Mouse (Mus musculus) natural killer cell, adult 2 months (primary cell): ENCODE measurements around the gene 1700003E16Rik.

Experiments
- DNase-seq, 2 experiments: peaks; one replicate each; pipeline ENCODE4 v3.0.0; 2022; ENCODE audit warnings: low spot score in 2 of 2

Gene 1700003E16Rik

DNA sequence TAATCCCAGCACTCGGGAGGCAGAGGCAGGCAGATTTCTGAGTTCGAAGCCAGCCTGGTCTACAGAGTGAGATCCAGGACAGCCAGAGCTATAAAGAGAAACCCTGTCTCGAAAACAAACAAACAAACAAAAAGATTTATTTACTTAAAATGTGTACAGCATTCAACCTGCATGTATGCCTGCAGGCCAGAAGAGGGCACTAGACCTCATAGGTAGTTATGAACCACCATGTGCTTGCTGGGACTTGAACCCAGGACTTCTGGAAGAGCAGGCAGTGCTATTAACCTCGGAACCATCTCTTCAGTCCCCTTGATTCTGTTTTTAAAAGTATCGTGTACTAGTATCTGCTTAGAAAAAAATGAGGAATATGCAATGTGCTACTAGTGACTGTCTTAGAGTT is 28.8 kb upstream of the 1700003E16Rik start:
- no peak for DNase-seq

DNA sequence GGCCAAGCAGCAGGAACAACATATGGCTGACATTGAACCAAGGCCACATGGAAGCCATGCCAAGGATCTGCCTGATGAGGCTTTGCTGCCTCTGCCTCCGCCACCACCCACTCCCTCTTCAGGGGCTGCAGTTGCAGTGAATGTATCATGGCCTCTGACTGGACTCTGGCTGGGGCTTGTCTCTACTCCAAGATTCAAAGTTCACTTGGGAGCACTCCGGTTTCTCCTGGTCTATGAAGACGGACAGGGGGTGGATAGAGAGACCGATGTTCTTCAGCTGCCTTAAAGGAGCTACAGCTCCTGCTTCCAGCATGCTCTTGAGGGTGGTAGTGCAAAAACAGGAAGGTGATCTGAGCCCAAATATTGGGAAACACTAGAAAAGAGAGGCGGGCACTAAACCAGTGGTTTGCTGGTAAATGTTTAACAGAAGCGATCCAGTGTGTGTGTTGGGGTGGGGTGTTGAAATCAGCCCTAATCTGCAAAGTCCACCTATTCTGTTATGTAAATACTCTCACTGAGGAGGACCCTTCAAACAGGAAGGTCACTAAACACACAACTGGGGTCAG is 24.7 kb upstream of the 1700003E16Rik start:
- no peak for DNase-seq

DNA sequence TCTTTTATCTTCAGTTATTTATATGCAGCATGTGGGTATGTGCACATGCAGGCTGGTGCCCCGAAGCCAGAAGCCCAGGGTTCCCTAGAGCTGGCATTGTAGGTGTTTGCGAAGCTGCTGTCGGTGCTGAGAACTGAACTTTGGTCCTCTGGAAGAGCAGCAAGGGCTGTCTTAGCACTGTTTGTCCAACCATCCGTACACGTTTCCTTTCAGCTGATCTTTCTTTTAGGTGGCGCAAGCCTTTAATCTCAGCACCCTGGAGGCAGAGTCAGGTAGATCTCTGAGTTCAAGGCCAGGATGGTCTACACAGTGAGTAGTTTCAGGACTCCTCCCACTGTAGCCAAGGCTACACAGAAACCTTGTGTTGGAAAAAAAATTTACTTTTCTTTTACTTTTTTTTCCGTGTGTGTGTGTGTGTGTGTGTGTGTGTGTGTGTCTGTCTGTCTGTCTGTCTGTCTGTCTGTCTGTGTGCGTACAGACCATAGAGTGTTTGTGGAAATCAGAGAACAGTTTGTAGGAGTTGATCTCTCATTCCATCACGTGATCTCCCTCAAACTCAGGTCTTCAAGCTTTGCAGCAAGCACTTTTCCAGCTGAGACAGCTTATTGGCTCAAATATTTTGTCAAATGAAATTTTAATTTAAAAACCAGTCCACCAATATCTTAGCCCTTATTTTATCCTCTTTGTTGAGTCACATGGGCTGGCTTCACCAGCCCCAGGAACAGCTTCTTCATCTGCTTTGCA is 23.9 kb upstream of the 1700003E16Rik start:
- DNase-seq: no peak

DNA sequence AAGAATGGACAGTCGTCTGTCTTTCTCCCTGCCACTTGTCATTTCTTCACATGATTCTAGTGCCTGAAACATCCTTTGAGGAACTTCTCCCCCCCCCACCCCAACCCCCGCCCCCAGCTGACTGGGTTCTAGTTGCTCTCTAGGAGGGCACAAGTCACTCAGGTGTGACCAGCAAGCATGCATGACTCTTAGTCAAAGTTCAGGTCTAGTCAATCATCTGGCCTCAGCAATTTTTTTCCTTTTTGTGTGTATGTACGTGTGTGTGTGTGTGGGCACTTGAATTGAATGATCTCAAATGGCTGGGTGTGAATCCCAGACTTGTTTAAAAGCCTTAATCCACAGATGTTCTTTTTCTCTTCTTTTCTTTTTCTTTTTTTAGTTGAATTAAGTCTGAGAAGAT is 22.0 kb upstream of the 1700003E16Rik start:
- DNase-seq: no peak

DNA sequence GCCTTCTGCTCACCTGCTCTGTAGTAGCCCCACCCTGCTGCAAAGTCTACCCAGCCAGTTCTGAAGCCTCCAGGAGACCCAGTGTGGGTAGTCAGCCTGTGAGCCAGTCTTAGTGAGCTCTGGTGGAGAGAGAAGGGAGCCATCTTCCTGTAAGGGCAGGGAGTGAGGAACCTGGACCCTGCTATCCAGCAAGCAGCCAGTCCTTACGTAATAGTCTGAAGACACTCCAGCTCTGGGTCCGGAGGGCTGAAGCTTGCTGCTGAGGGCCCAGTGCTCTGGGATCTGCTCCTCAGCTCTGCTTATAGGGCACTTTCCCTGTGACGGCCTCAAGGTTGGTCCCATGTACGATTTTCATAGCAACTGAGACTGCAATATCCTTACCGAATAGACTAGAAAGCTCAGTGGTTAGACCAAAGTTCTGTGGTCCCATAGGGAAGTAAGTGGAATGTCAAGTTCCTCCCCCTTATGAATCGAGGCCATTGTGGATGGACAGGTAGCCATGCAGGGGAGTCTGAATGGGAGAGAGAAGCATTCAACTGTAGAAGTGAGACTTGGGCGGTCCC is 21.2 kb upstream of the 1700003E16Rik start, which contains the start of gene Rtkn:
Rtkn (plus strand) TSS at position 513 of the 563 bp plus-strand sequence.
- DNase-seq: no peak

DNA sequence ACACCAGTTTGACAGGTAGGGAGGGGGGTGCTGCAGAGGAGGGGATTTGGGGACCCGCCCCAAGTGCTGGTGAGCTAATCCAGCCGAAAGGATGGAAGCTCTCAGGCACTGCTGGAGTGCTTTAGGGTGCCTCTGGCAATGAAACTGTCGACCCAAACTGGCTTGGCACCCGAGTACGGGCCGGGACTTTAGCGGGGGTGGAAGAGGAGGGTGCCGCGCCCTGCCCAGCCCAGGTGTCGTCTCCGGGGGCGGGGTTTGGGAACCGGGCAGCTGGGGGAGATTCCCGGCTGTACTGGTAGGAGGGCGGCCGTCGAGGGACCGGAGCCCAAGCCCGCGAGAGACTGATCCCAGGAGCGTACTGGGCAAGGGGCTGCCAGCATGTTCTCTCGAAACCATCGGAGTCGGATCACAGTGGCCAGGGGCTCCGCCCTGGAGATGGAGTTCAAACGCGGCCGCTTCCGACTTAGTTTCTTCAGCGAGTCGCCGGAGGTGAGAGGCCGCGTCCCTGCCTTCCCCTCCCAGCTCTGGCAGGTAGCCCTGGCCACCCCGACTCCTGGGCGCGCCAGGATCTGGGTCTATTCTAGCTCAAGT is 20.5 kb upstream of the 1700003E16Rik start:
- no peak for DNase-seq

DNA sequence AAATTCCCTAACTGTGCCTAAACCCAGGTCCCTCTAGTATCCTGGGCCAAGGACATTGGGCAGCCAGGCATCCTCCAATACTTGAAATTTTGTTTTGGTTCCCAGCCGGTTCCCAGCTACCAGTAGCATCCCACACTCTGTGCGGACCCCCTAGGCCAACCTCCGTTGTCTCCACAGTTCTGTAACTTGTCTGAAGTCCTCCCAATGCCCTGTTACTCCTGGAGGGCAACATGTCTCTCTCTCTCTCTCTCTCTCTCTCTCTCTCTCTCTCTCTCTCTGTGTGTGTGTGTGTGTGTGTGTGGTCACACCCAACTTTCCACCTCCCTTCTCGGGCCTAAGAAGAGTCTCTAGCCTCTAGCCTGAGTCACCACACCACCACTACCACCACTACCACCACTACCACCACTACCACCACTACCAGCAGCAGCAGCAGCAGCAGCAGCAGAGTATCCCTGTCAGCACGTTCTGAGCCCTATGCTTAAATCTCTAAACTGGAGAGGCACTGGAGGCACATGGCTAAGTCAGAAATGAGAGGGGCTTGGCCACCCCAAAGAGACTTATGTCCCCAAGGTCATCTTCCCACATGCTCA is 19.8 kb upstream of the 1700003E16Rik start:
- no peak for DNase-seq

DNA sequence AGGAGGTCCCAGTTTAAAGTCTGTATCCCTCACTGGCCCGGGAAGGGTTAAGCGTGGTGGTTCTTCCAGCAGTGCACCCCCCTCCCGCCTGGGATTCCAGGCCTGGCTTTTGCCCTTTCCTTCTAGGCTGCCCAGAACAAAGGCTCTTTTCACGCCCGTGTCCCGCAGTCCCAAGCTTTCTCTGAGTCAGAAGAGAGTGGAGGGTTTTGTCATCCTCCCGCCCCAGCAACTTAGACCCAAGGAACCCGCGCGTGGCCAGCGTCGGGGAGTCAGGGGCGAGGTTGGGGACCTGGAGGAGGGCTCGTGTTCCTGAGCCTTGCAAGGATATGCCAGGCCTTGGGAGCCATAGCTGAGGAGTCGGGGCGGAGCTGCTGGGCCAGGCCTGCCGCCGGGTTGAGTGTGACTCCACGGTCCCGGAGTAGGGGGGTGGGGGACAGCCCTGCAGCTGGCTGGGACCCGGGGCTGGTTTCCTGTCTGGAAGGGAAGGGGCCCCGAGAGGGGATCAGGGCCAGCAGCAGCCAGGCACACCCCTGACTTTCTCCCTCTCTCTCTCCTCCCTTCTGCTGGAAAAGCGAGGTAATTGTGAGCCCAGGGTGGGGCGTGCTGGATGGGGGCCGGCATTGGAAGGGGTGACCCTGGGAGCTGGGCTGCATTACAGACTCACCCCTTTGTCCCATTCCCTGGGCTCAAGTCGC is 19.2 kb upstream of the 1700003E16Rik start:
- DNase-seq: no peak

DNA sequence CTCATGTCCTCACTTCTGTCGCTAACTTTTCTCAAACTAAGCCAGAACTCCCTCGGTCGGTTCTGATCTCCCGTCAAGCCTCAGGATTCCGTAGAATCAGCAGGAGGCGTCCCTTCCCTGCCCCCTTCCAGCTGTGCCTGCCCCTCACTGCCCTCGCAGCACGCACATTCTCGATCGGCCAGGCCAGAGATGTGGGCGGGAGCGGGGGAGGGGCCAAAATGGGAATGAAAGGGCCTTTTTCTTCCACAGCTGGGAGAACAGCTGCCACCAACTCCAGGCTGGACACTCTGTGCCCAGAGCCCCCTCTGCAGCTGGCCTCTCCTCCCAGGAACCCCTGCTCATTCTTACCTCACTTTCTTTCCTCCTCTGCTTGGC is 18.6 kb upstream of the 1700003E16Rik start:
- DNase-seq: no peak

DNA sequence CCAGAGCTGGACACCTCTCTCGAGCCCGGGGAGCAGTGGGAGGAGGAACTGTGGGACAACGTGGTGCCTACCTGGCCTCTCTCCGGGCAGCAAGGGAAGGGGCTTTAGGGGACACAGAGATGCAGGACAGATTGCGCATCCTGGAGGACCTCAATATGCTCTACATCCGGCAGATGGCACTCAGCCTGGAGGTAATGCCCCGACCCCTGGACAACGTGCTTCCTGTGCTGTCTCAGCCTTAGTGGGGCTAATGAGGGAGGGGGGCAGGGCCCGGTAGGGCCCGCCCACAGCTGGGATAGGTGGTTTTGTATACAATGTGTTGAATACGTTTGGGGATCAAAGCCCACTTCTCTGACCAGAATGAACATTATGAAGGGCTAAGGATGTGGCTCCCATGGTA is 18.1 kb upstream of the 1700003E16Rik start:
- no peak for DNase-seq

DNA sequence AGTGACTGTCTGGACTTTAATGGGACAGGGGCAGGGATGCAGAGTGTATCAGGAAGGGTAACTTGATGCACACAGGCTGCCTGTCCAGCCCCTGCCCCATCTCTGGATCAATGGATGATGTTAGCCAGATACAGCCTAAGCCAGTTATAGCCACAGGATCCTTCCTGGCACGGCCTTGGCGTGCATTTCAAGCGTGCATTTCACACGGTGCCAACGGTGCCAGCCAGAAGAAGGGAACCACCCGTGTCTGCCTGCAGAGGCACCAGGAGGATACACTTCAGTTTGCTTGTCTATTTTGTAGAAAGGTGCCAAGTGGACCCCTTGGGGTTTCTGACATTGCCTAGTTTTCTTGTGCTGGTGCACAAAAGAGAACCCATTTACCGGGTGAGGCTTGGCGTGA is 16.2 kb upstream of the 1700003E16Rik start:
- DNase-seq: no peak

DNA sequence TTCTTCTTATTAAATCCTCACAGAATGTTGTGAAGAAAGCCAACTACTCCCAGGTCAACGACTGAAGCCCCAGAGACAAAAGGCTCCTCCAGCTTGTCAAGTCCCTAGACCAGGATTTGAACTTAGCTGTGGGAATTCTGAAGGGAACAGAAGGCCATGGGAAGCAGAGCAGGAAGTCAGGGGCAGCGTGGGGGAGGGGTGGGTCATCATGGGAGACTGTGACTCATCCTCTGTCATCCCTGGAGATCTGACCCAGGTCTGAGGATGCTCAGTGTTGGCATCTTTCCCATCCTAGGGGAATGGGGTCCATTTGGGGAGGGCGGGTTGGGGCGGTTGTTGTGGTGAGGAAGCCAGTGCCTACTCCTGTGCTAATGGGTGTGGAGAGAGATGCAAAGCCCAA is 14.6 kb upstream of the 1700003E16Rik start:
- no peak for DNase-seq

DNA sequence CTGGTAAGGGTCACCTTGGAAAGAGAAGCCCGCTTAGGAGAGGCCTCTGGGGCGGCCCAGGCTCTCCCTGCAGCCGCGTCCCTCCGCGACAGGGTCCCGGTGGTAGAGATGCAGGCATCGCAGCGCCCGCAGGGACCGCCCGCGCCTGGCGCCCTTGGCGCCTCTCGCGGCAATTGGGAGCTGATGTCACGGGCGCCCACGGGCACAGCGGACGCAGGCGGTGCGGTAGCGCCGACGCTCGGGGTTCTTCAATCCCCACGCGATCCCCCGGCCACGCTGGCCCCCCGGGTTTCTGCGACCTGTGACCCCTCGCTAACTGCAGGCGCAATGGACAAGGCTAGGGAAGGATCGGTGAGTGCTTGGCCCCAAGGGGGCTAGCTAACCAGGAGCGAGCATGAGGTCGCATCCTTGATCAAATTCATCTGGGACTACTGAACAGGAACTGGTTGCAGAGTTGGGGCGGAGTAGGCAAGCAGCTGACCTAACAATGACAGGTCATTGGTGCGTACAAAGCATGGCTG is 13.9 kb upstream of the 1700003E16Rik start:
- DNase-seq: no peak

DNA sequence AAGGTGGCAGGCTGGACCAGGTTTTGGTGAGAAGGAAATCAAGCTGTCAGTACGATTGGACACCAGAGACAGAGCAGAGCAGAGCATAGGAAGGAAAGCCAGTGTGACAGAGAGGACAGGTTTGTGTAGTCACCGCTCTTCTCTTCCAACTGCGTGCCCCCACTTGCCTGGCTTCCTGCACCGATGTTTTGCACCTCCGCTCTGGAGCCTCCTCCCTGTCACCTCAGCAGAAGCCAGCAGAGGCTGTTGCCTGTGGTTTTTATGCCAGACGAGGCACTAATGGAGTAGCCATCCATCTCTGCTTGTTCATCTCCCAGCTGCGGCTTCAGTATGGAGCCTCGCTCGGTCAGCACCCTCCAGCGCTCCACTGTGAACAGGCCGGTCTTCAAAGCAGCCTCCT is 13.3 kb upstream of the 1700003E16Rik start:
- no peak for DNase-seq

DNA sequence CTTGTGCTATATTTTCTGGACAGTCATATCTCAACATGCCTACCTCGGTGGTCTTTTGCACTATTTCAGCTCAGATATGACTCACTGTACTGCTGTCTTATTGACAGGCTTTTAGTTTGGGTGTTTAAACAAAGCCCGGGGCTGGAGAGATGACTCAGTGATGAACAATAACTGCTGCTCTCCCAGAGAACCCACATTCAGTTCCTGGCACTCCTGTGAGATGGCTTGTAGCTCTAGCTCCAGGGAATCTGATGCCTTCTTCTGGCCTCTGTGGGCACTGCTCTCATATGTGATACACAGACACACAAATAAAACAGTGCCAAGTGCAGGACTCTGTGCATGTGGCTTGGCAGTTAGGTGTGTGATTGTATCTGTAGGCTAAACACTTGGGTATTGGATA is 11.0 kb upstream of the 1700003E16Rik start:
- no peak for DNase-seq

DNA sequence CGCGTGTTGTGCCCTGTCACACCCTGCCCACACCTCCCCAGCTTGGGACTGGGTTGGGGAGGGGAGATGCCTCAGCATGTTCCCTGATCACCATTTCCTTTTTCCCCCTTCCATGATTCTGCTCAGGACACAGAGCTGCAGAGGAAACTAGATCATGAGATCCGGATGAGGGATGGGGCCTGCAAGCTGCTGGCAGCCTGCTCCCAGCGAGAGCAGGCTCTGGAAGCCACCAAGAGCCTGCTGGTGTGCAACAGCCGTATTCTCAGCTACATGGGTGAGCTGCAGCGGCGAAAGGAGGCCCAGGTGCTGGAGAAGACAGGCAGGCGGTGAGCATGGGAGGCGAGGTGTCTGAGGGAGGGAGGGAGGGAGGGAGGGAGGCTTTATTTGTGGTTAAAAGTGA is 10.4 kb upstream of the 1700003E16Rik start:
- DNase-seq: no peak

DNA sequence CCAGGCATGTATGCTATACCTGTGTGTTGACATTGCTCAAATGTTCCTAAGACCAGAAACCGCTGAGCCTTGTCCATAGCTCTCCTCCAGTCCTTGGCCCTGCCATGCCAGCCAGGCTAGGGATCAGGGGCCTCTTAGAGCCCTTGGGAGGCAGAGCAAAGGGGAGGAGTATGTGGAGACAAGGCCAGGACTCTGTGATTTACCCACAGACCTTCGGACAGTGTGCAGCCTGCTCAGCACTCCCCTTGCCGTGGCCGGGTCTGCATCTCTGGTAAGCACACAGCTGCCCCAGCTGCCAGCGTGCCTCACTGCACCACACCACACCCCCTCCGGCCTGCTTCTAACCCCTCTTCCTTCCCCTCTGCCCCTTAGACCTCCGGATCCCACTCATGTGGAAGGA is 8.9 kb upstream of the 1700003E16Rik start:
- DNase-seq: no peak

DNA sequence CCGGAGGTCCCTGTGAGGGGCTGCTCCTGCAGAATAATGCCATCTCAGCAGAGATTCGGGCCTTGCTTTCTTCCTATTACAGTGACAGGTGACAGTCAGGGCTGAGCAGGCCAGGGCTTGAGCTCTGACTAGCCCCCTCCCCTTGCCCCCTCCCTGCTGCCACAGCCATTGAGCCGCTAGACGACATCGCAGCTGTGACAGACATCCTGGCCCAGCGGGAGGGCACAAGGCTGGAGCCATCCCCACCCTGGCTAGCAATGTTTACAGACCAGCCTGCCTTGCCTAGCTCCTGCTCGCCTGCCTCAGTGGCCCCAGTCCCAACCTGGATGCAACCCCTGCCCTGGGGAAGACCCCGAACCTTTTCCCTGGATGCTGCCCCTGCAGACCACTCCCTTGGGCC is 4.5 kb upstream of the 1700003E16Rik start:
- no peak for DNase-seq

DNA sequence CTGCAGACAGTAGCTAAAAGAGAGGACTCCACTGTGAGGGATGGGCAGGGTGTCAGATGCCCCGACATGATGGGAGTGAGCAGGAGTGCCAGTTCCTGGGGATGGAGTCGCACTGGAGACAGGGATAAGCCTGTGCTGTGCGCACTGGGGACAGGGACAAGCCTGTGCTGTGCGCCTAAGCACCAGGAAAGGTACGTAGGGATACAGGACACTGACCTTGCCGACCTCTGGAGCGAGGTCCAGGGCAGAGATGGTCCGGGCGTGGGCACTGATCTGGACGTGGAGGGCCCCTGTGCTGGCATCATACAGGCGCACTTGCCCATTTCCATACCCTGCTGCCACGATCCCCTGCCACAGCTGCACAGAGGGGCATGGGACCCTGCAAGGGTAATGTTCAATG is 3.2 kb upstream of the 1700003E16Rik start:
- no peak for DNase-seq

DNA sequence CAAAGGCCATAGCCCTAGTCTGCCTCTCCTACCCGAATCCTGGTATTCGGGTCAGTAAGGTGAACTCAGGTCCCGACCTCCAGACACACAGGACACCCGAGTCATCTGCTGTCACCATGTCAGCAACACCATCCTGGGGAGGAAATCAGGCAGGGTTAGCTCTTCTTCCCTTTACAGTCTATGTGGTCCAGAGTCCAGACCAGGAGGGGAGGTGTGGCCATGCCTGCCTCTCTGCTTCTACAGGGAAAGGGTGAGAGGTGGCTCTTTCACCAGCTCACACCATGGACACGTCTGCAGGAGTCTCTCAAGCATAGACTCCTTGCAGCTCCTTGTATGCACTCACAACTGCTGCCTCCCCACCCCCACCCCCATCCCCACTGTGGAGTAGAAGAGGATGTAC is 2.7 kb upstream of the 1700003E16Rik start:
- no peak for DNase-seq

DNA sequence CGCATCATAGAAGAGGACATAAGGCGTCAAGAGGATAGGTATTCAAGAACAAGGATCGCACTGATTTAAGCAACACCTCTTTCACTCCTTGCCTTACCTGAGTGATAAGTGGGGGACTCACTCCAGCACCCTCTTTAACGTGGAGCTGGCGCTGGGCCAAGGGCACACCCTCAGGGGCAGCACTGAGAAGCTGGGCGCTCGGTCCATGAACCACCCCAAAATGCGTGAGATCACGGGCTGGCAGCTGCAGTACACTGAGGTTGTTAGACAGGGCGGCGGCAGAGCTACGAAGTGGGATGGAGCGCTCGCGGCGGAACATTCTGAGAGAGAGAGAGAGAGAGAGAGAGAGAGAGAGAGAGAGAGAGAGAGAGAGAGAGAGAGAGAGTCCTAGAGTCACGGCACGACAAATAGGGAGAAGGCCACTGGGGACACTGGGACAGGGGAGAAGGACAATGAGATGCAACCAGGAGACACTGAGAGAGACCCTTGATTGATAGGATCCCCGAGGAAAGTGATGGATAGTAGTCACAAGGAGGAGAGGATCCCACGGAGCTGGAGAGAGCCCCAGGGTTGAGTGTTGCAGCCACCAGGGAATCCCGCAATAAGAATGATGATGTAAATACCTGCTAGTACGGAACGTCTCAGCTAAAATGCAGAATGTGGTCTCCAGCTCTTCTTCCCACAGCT is 509 bp upstream of the 1700003E16Rik start:
- DNase-seq: no peak
